Mouse (Mus musculus) heart, postnatal 0 days (tissue): ENCODE measurements around the gene Kcna6. TPM values are rescaled to one million over a fixed set of nuclear protein-coding genes. Genes with fewer than 3 reads are reported as not detected.

Experiments used
- ATAC-seq: fragments of 200-750 bp; cut with Nextera tagmentation; 2 replicates; pipeline ENCODE4 v1.8.0; 2017; ENCODE audit warnings: low read depth, moderate number of reproducible peaks, moderate library complexity; ENCODE audit not compliant: insufficient read depth
- DNase-seq: peaks from one replicate; pipeline ENCODE4 v3.0.0-alpha.2; 2016; ENCODE audit warnings: low spot score
- H3K27ac ChIP-seq: fragments of 300-500 bp; sonication (generic); 2 replicates; pipeline ENCODE4 v1.5.1; 2014; ENCODE audit warnings: low read depth, mild to moderate bottlenecking
- H3K27me3 ChIP-seq: fragments of 300-500 bp; sonication (generic); 2 replicates; pipeline ENCODE4 v1.6.1; 2014; ENCODE audit warnings: low read length, mixed read lengths; ENCODE audit not compliant: control insufficient read depth, insufficient read depth
- H3K36me3 ChIP-seq: fragments of 300-500 bp; sonication (generic); replicated peaks from 2 replicates; pipeline ENCODE4 v1.6.1; 2014; ENCODE audit warnings: low read length, mixed read lengths; ENCODE audit not compliant: control insufficient read depth, insufficient read depth
- H3K4me1 ChIP-seq: fragments of 300-500 bp; sonication (generic); 2 replicates; pipeline ENCODE4 v1.6.1; 2014; ENCODE audit warnings: antibody characterized with exemption; ENCODE audit not compliant: control insufficient read depth, insufficient read depth
- H3K4me2 ChIP-seq: fragments of 300-500 bp; sonication (generic); 2 replicates; pipeline ENCODE4 v1.6.1; 2014; ENCODE audit warnings: low read depth, mild to moderate bottlenecking, low read length, moderate library complexity
- H3K4me3 ChIP-seq: fragments of 300-500 bp; sonication (generic); 2 replicates; pipeline ENCODE4 v1.5.1; 2014; ENCODE audit warnings: low read depth, low read length
- H3K9ac ChIP-seq: fragments of 300-500 bp; sonication (generic); replicated peaks from 2 replicates; pipeline ENCODE4 v1.6.1; 2014; ENCODE audit warnings: low read depth, low read length, mixed read lengths
- H3K9me3 ChIP-seq: fragments of 300-500 bp; sonication (generic); replicated peaks from 2 replicates; pipeline ENCODE4 v1.6.1; 2016; ENCODE audit warnings: low read length; ENCODE audit not compliant: control insufficient read depth
- CTCF ChIP-seq: IDR thresholded peaks from 2 replicates; pipeline ENCODE4 v1.5.1; 2016; ENCODE audit warnings: antibody characterized with exemption, control low read depth, low read depth
- EP300 ChIP-seq: IDR thresholded peaks from 2 replicates; pipeline ENCODE4 v1.6.1; 2016; ENCODE audit warnings: antibody characterized with exemption, low read depth
- WGBS: fragments of 180-500 bp; shearing (Covaris S2); extraction: QIAGEN DNeasy Blood & Tissue Kit; methylation state at CpG from one replicate; pipeline ENCODE4 v1.1.7; 2014; 5-methylcytosine and 5-hydroxymethylcytosine counted together
- polyA plus RNA-seq: library from polyadenylated mRNA; unstranded; fragments of >200 nt; fragmentation: Nextera tagmentation; extraction: Ambion mirVana; gene quantifications from 2 replicates; pipeline ENCODE4 v1.2.1, GENCODE M21; 2015
- total RNA-seq: library from RNA; depleted of rRNA; stranded (reverse); fragments of >200 nt; gene quantifications from 2 replicates; pipeline ENCODE4 v1.2.3, GENCODE M21; 2014; ENCODE audit warnings: low replicate concordance; rRNA removed

The Kcna6 gene
- 0.73 and 2.7 TPM in 2 replicates for total RNA-seq
- polyA plus RNA-seq: 0.45 and 0.57 TPM in 2 replicates

DNA sequence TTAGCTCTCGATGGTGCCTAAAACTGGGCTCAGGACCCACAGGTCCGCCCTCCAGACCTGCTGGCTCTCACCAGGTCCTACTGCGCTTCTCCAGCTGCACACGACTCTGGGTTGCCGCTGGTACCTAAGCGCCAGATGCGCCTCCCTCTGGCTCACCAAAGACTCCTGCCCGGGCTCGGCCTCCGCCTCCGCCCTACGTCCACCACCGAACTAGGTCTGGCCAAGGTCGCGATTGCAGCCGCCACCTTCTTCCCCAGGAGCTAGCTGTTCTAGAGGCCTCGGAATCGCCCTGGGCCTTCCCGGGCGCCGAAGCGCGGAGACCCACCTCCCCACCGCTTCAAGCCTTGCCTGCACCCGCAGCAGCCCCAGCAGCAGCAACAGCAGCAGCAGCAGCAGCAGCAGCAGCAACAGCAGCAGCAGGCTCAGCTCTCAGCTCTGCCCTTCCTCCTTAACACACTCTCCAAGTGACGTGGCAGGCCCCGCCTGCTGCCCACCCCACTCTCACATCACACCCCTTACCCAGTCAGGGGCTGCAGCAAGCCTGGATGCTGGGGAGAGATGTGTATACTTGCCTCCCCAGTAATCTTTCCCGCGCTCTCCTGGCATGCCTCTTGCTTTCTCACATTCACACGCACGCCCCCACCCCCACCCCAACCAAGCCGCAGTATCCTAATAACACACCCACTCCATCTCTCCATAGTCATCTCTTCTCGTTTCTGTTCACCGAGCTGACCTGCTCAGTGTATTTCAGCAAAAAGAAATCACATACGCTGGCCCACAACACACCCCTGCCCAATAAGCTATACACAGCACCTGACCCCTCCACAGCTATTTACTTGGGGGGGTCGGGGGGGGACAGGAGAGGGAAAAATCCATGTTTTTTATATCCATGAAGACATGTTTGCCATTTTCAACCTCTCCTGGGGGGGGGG lies at the start of gene Kcna6:
TSS of gene Kcna6 (minus strand) at position 464 of the 932 bp plus-strand sequence.
- no peaks in the 10 kb centered on the region for H3K4me1 ChIP-seq
- peak within 1 kb of the TSS; percentile 39 for H3K4me3 ChIP-seq
- H3K27me3 ChIP-seq: peaks cover 55% of the 10 kb centered on the region
- peaks cover 5% of the 10 kb centered on the region; the same call in 1 of the 2 replicates for H3K9me3 ChIP-seq
- 4% methylated on average over 36 of the region's 36 CpGs for WGBS
- peak within 1 kb of the TSS; percentile 58 for H3K4me2 ChIP-seq
- H3K9ac ChIP-seq: no peak within 1 kb of the TSS; the same call in 1 of the 2 replicates
- no peak for TF ChIP-seq CTCF
- no peak for TF ChIP-seq EP300
- ATAC-seq (no peak), DNase-seq (no peak)
- no peaks in the 10 kb centered on the region for H3K36me3 ChIP-seq
- no peak within 1 kb of the TSS for H3K27ac ChIP-seq

DNA sequence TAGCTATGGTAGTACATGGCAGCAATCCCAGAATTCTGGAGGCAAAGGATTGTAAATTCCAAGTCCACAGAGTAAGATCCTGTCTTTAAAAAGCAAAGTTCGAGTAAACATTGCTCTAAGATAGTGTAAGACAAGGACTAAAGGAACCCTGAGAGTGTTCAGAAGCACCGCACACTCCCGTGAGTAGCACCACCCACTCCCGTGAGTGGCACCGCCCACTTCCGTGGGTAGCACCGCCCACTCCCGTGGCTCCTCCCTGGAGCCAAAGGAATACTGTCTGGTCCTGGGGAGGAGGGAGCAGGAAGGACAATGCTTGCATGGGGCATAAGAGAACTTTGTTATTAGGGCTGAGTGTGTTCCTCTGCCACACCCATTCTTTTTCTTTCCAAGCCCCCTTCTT lies 48.4 kb upstream of the Kcna6 start:
- WGBS: 67% methylated on average over 8 of the region's 8 CpGs
- no peak overlapping the region for H3K9ac ChIP-seq
- ATAC-seq (no peak), DNase-seq (no peak)
- no peak overlapping the region for H3K4me3 ChIP-seq
- H3K4me1 ChIP-seq: no peaks in the 10 kb centered on the region
- 0 out of 2 replicates have a peak, but pooled peaks cover 7% of the 10 kb centered on the region for H3K27me3 ChIP-seq
- H3K36me3 ChIP-seq: no peaks in the 10 kb centered on the region
- no peak overlapping the region for H3K4me2 ChIP-seq
- no peaks in the 10 kb centered on the region for H3K9me3 ChIP-seq
- no peak for TF ChIP-seq EP300
- TF ChIP-seq CTCF: no peak
- no peak overlapping the region for H3K27ac ChIP-seq

- H3K4me2 ChIP-seq: no peak overlapping the region
- WGBS: 32% methylated on average over 5 of the region's 5 CpGs
- ATAC-seq: no peak
These were observed 43.7 kb upstream of the Kcna6 start for GRCm38 (mm10) chr6:126784206-126784605.

DNA sequence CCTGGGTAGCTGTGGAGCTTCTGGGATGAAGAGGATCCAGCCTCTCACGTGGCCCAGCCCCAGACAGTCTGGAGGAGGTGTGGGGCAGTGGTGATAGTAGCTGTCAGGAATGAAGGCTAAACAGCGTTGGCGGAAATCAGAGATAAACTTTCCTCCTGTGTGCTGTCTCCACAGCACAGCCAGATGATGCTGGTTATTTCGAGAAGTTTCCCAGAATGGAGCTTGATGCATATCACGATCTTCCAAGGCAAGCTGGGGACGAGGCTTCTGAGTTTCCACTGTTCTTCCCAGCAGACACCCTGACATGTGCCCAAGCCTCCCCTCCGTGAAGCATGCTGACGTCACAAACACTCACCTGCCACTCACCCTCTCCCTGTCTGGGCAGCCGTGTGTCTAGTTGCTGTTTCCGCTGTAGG lies 43.2 kb upstream of the Kcna6 start:
- no peak for DNase-seq
- ATAC-seq: no peak
- no peak for TF ChIP-seq CTCF
- H3K4me3 ChIP-seq: no peak overlapping the region
- WGBS: 12% methylated on average over 10 of the region's 10 CpGs
- H3K36me3 ChIP-seq: no peaks in the 10 kb centered on the region
- H3K4me1 ChIP-seq: no peaks in the 10 kb centered on the region
- H3K27ac ChIP-seq: no peak overlapping the region
- no peak overlapping the region for H3K4me2 ChIP-seq
- H3K9ac ChIP-seq: no peak overlapping the region
- H3K9me3 ChIP-seq: no peaks in the 10 kb centered on the region
- 0 out of 2 replicates have a peak, but pooled peaks cover 12% of the 10 kb centered on the region for H3K27me3 ChIP-seq

More at GRCm38 (mm10) chr6:126784206-126784605, 43.7 kb upstream of the Kcna6 start:
- Histone ChIP-seq H3K9ac (no peak overlapping the region), H3K27ac (no peak overlapping the region), H3K36me3 (no peaks in the 10 kb centered on the region), H3K9me3 (no peaks in the 10 kb centered on the region), H3K4me1 (no peaks in the 10 kb centered on the region), H3K27me3 (0 out of 2 replicates have a peak, but pooled peaks cover 12% of the 10 kb centered on the region), H3K4me3 (no peak overlapping the region)
- no peak for DNase-seq
- no peak for TF ChIP-seq CTCF
- TF ChIP-seq EP300: no peak

DNA sequence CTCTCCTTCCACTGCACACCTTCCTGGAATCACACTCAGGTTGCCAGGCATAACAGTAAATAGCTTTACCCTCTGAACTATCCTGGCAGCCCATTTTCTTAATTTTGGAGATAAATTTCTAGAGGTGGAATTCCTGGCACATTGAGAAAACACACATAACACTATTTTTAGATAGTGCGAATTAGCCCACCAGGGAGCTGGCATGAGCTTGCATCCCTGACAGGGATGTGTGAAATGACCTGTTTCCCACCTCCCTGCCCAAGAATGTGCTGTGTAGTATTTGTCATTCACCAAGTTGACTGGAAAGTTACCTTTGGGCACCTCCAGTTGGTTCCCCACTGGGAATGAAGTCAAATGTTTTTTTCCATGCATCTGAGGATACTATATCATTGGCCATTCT lies 42.6 kb upstream of the Kcna6 start:
- Histone ChIP-seq H3K4me1 (no peaks in the 10 kb centered on the region), H3K4me3 (no peak overlapping the region), H3K4me2 (no peak overlapping the region), H3K9me3 (no peaks in the 10 kb centered on the region), H3K27me3 (0 out of 2 replicates have a peak, but pooled peaks cover 12% of the 10 kb centered on the region), H3K27ac (no peak overlapping the region), H3K9ac (no peak overlapping the region), H3K36me3 (no peaks in the 10 kb centered on the region)
- WGBS: 64% methylated on average over 1 of the region's 1 CpGs
- DNase-seq (no peak), ATAC-seq (no peak)
- TF ChIP-seq EP300: no peak
- no peak for TF ChIP-seq CTCF
